Mouse (Mus musculus) testis, adult 2 months (tissue): ENCODE measurements at regions not wholly inside any gene's neighbourhood (a gene's known extent, or its start where the extent isn't known, plus 50 kb on each side); places are given as distances from the start of the nearest gene placed in this dataset.

Experiments
- CTCF ChIP-seq: fragments of 200-500 bp; IDR thresholded peaks from 2 replicates; pipeline ENCODE4 v1.5.1; 2012; ENCODE audit warnings: low read depth, mild to moderate bottlenecking, inconsistent platforms, low read length, moderate library complexity; ENCODE audit not compliant: control insufficient read depth, insufficient read depth, insufficient replicate concordance
- POLR2A ChIP-seq: fragments of 200-500 bp; IDR thresholded peaks from 2 replicates; pipeline ENCODE4 v1.6.1; 2012; ENCODE audit warnings: low read depth, mild to moderate bottlenecking, inconsistent platforms, low read length, moderate library complexity; ENCODE audit not compliant: control insufficient read depth

DNA sequence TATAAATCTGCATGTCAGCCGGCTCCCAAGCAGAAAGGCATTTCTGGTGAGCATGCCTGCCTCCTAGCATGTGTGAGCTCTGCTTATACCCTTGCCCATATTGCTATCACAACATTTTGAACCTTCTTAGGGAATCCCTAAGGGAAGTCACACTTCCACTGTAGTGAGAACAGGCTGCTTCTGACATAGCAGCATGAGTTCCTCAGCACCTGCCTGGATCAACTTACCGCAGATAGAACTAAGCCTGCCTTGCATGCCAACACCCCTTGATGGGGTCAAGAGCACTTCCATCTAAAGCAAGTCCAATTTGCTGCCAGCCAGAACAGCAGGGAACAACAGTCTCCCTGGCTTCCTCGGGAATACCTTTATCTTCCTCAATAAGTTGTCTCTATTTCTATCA, 769.8 kb downstream of the Ryr2 start:
- TF ChIP-seq POLR2A: no peak
- no peak for TF ChIP-seq CTCF
